Mouse (Mus musculus) bone marrow macrophage, adult 2 months (primary cell): ENCODE results near the gene 6030468B19Rik.

Experiments
- CTCF ChIP-seq: IDR thresholded peaks from 2 replicates; pipeline ENCODE4 v1.5.1; 2012; ENCODE audit warnings: low read depth, mild to moderate bottlenecking, low read length, moderate library complexity
- POLR2A ChIP-seq: IDR thresholded peaks from 2 replicates; pipeline ENCODE4 v1.6.1; 2012; ENCODE audit warnings: mild to moderate bottlenecking, low read depth, low read length, borderline replicate concordance

GRCm38 (mm10) chr11:117839021-117839420 lies 41.6 kb downstream of the 6030468B19Rik start:
- TF ChIP-seq POLR2A (no peak), CTCF (no peak)
